Mouse (Mus musculus): ENCODE results near the gene 2310034G01Rik. TPM values are rescaled to one million over a fixed set of nuclear protein-coding genes. Genes with fewer than 3 reads are reported as not detected.

Gene 2310034G01Rik
- polyA plus RNA-seq, 1 experiment from 2014 or later = 1.4 TPM

GRCm38 (mm10) chr19:46300294-46301045 lies 49.6 kb downstream of the 2310034G01Rik start:
- peaks cover 17% of the 10 kb centered on the region for H3K4me1 ChIP-seq
- no peak overlapping the region for H3K4me3 ChIP-seq
- no peak overlapping the region for H3K27ac ChIP-seq (replicated peaks)
- H3K4me2 ChIP-seq (replicated peaks) = no peak overlapping the region
- no peak for ATAC-seq (ENCODE audit: low FRiP score, low read depth)
- H3K9ac ChIP-seq (replicated peaks) = no peak overlapping the region
- WGBS = 39% methylated on average over 8 of the region's 8 CpGs
- H3K36me3 ChIP-seq = no peaks in the 10 kb centered on the region
- no peaks in the 10 kb centered on the region for H3K9me3 ChIP-seq
- H3K27me3 ChIP-seq = peaks cover 9% of the 10 kb centered on the region; the same call in 1 of the 2 replicates

MicroRNA genes within 50 kb of the gene (microRNA counts, 519-probe panel; counts per million panel counts)
- microRNA mmu-miR-146b = not detected

Small RNA genes lying within 50 kb of the gene (microRNA-seq; reads per million reads assigned to microRNA genes)
- 1.6 reads per million for gene Mir146b

Other genes starting within 250 kb of the 2310034G01Rik start
- gene Elovl3, start 218.4 kb downstream of the 2310034G01Rik start, polyA plus RNA-seq (2016; fragmentation: Nextera tagmentation; extraction: Ambion mirVana) = 0.24 and 0.39 TPM in 2 replicates
- 4.0 and 4.2 TPM in 2 replicates for gene Pitx3, start 202.0 kb downstream of the 2310034G01Rik start, polyA plus RNA-seq (2016; fragmentation: Nextera tagmentation; extraction: Ambion mirVana)
- gene Gbf1, start 197.8 kb downstream of the 2310034G01Rik start, polyA plus RNA-seq (2016; fragmentation: Nextera tagmentation; extraction: Ambion mirVana) = 69.9 and 74.9 TPM in 2 replicates
- 3.6 and 4.2 TPM in 2 replicates for gene Nfkb2, start 46.0 kb downstream of the 2310034G01Rik start, polyA plus RNA-seq (2016; fragmentation: Nextera tagmentation; extraction: Ambion mirVana)
- gene Psd, start 23.1 kb downstream of the 2310034G01Rik start, polyA plus RNA-seq (2016; fragmentation: Nextera tagmentation; extraction: Ambion mirVana) = 31.4 and 31.9 TPM in 2 replicates
- gene Fbxl15, start 22.1 kb downstream of the 2310034G01Rik start, polyA plus RNA-seq (2016; fragmentation: Nextera tagmentation; extraction: Ambion mirVana) = 27.6 and 32.6 TPM in 2 replicates
- 228 and 237 TPM in 2 replicates for gene Cuedc2, start 11.6 kb downstream of the 2310034G01Rik start, polyA plus RNA-seq (2016; fragmentation: Nextera tagmentation; extraction: Ambion mirVana)
- gene Mfsd13a, start 9.2 kb downstream of the 2310034G01Rik start, polyA plus RNA-seq (2016; fragmentation: Nextera tagmentation; extraction: Ambion mirVana) = 6.5 and 7.1 TPM in 2 replicates
- gene Actr1a, start 45.4 kb upstream of the 2310034G01Rik start, polyA plus RNA-seq (2016; fragmentation: Nextera tagmentation; extraction: Ambion mirVana) = 242 and 258 TPM in 2 replicates
- 42.4 and 43.7 TPM in 2 replicates for gene Sufu, start 46.6 kb upstream of the 2310034G01Rik start, polyA plus RNA-seq (2016; fragmentation: Nextera tagmentation; extraction: Ambion mirVana)
- gene Trim8, start 151.4 kb upstream of the 2310034G01Rik start, polyA plus RNA-seq (2016; fragmentation: Nextera tagmentation; extraction: Ambion mirVana) = 38.5 and 53.9 TPM in 2 replicates
- 201 and 208 TPM in 2 replicates for gene Arl3, start 222.9 kb upstream of the 2310034G01Rik start, polyA plus RNA-seq (2016; fragmentation: Nextera tagmentation; extraction: Ambion mirVana)
- 11.9 and 14.2 TPM in 2 replicates for gene Sfxn2, start 223.1 kb upstream of the 2310034G01Rik start, polyA plus RNA-seq (2016; fragmentation: Nextera tagmentation; extraction: Ambion mirVana)
- gene Wbp1l, start 248.8 kb upstream of the 2310034G01Rik start, polyA plus RNA-seq (2016; fragmentation: Nextera tagmentation; extraction: Ambion mirVana) = 47.6 and 51.5 TPM in 2 replicates

All from midbrain, embryonic 12.5 days (tissue).